In genomic region chr10:86067911-86068310, GRCm38 (mm10) we compare ENCODE assay signal across 14 mouse cellular contexts. TPM values are rescaled to one million over a fixed set of nuclear protein-coding genes. Genes with fewer than 3 reads are reported as not detected.
"Had no signal": no experiment of that assay in that cellular context is flagged by ENCODE, and none has a peak within 500 bp of the region (broad histone marks: within the 10 kb centered on the region; RNA-seq: fewer than 3 reads in every experiment).

No protein-coding gene starts in this region.

- H3K4me3 ChIP-seq: intestine, embryonic 15.5 days; layer of hippocampus, adult 2 months; liver, embryonic 15.5 days; megakaryocyte, embryonic 14.5 days; midbrain, embryonic 12.5 days; neural tube, embryonic 15.5 days had no signal

- DNase-seq: lung, embryonic 14.5 days; lung, postnatal 10 days; retina, postnatal 1 day; right cerebral cortex, postnatal 4 days had no signal

- H3K27me3 ChIP-seq: intestine, embryonic 15.5 days; liver, embryonic 15.5 days; midbrain, embryonic 12.5 days; neural tube, embryonic 15.5 days had no signal

- H3K4me1 ChIP-seq: liver, embryonic 15.5 days had no signal

- H3K9me3 ChIP-seq: intestine, embryonic 15.5 days; liver, embryonic 15.5 days; megakaryocyte, embryonic 14.5 days; midbrain, embryonic 12.5 days; neural tube, embryonic 15.5 days had no signal

- H3K9ac ChIP-seq: intestine, embryonic 15.5 days; liver, embryonic 15.5 days; lung, embryonic 14.5 days; midbrain, embryonic 12.5 days; neural tube, embryonic 15.5 days had no signal

- H3K27ac ChIP-seq: intestine, embryonic 15.5 days; layer of hippocampus, adult 2 months; liver, embryonic 15.5 days; macrophage; neural tube, embryonic 15.5 days had no signal

- H3K36me3 ChIP-seq: intestine, embryonic 15.5 days; liver, embryonic 15.5 days had no signal

- H3K4me2 ChIP-seq: intestine, embryonic 15.5 days; liver, embryonic 11.5 days; liver, embryonic 15.5 days; lung, embryonic 14.5 days; midbrain, embryonic 12.5 days; neural tube, embryonic 15.5 days had no signal

- ATAC-seq: intestine, embryonic 15.5 days had no signal

RNA-seq across cellular contexts. Expression of gene Bpifc, which starts 56.2 kb away (rescaled TPM):
- polyA plus RNA-seq: liver, embryonic 11.5 days; macrophage; midbrain, embryonic 12.5 days; neural tube, embryonic 11.5 days; spleen, adult 2 months had no signal
